Mouse (Mus musculus): ENCODE results near the gene Wnt8b.

DNA sequence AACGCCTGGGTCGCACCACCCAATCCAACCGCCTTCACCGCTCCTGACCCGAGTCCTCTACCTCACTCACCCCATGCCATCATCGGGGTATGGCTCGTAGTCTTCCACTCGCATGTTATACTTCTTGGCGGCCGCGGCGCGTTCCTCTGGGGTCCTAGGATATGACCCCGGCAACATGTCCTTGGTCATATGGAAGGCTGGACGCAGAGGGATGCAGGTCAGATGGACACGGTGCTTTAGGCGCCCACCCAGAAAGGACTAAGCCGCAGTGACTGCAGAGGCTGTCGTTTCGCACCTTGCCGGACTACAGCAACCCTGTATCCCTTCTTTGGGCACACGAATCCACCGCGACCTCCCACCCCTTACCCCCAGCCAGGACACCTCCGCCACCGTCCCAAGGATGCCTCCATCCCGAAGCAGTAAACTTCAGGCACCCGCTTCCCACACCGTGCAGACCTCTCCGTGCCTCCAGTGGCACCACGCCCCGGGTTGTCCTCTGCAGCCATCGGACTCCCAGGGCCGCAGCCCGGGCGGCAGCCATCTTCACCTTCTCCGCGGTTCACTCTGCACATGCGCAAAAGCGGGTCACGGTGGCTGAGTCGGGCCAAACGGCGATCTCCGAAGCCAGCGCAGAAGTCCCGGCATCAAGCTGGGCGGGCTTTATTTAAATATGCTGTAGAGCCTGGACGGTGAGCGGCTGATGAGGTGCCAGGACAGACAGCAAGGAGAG, 61.8 kb downstream of the Wnt8b start, which contains the start of gene Ndufb8:
- TF ChIP-seq CTCF (IDR thresholded peaks at IDR 0.05; ENCODE audit: low read depth, low read length) (no peak), TAL1 (conservative IDR thresholded peaks at IDR 0.05; ENCODE audit: low read depth, low read length) (no peak), GATA2 (IDR thresholded peaks at IDR 0.05; ENCODE audit: borderline replicate concordance, low read depth, low read length) (no peak)

Measured in G1E (cell line).